Mouse (Mus musculus): ENCODE measurements around the gene Ooep. TPM values are rescaled to one million over a fixed set of nuclear protein-coding genes. Genes with fewer than 3 reads are reported as not detected.
A peak's percentile ranks its signal among the peaks of the same experiment; 100 is the strongest.

Gene Ooep
- polyA plus RNA-seq (2015; fragmentation: Nextera tagmentation; extraction: Ambion mirVana) = 0.03 and 0.08 TPM in 2 replicates

DNA sequence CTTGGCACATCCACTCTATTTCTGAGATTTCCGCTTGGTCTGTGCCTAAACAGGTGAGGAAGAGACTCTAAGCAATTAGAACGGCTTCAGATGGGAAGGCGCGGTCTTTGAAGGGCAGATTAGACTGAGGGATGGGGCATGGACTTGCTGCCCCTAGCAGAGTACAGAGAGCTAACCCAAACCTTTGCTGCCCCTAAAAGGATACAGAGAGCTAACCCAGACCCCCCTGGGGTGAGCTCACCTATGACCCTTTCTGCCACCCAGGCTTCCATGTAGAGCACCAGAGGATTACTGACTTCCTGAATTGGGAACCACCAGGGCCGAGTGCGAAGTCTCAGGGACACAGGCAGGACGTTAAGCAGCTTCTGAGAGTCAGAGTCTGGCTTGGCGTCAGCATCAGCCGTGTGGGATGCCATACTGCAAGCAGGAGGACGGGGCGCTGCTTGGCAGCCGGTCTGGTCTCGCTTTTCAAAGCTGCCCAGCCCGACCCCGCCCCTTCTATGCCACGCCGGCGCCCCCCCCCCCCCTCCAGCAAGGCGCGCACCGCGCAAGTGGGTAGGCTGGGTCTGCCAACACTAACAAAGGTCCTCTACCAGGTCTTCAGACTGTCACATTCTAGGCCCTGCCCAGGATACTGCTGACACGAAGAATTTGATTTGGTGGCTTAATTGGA, at the start of gene Ooep:
Gene Ooep (minus strand): TSS at position 613 of the 673 bp plus-strand sequence.
- ATAC-seq (ENCODE audit: insufficient read depth) = no peak
- Histone ChIP-seq H3K36me3 (replicated peaks) (no peaks in the 10 kb centered on the region), H3K27ac (replicated peaks) (no peak within 1 kb of the TSS), H3K4me3 (replicated peaks) (no peak within 1 kb of the TSS), H3K27me3 (peaks cover 26% of the 10 kb centered on the region), H3K9me3 (replicated peaks) (no peaks in the 10 kb centered on the region), H3K4me1 (replicated peaks) (no peaks in the 10 kb centered on the region; the same call in 1 of the 2 replicates), H3K4me2 (peak within 1 kb of the TSS; percentile 41), H3K9ac (no peak within 1 kb of the TSS)
- WGBS (ENCODE audit: insufficient replicate concordance) = 7% methylated on average over 23 of the region's 23 CpGs

DNA sequence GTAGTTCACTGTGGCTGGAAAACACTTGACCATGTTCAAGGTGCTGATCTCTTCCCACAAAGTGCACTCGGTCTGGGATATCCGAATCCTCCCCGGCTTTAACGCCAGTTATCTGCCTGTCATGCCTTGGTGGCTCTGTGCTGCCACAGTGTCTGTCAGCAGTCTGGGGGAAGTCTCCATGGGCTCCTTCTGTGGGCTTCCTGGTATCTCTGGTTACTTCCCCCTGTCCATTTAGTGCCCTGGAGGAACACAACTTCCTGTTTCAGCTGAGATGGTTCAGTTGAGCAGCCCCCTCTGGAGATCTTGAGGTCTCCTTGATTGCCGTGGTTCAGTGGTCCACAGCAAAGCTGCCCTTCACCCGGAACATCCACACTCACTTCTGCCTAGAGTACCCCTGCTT, 49.7 kb upstream of the Ooep start:
- Histone ChIP-seq H3K4me2 (peak overlapping the region; percentile 68), H3K9me3 (replicated peaks) (no peaks in the 10 kb centered on the region), H3K4me1 (replicated peaks) (peaks cover 15% of the 10 kb centered on the region), H3K36me3 (replicated peaks) (no peaks in the 10 kb centered on the region), H3K27ac (replicated peaks) (no peak overlapping the region), H3K9ac (no peak overlapping the region), H3K4me3 (replicated peaks) (0 out of 2 replicates have a peak overlapping the region, but pooled peaks have one; percentile 44), H3K27me3 (peaks cover 5% of the 10 kb centered on the region; the same call in 1 of the 2 replicates)
- WGBS (ENCODE audit: insufficient replicate concordance) = 24% methylated on average over 6 of the region's 6 CpGs
- ATAC-seq (ENCODE audit: insufficient read depth) = peak; percentile 41; the same call in 1 of the 2 replicates

DNA sequence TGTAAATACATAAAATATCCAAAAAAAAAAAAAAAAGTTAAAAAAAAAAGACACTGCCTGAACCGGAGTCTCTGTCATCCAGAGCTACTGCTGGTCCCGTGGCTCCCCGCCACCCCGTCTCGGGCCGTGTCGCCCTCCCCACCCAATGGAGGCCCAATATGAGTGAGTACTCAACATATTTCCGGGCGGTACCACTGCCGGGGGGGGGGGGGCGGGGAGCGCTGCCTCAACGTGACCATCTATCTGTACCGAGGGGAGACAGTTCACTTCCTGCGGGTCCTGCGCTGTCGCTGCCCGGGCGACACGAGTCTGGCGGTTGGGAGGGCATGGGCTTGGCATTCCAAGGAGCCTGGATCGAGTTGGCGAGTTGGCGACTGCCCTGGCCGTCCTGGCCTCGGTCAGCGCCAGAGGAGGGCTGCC, 48.8 kb upstream of the Ooep start:
- H3K9me3 ChIP-seq (replicated peaks) = no peaks in the 10 kb centered on the region
- H3K9ac ChIP-seq = no peak overlapping the region
- no peaks in the 10 kb centered on the region for H3K36me3 ChIP-seq (replicated peaks)
- peak; percentile 59; the same call in 1 of the 2 replicates for ATAC-seq (ENCODE audit: insufficient read depth)
- H3K27me3 ChIP-seq = peaks cover 5% of the 10 kb centered on the region; the same call in 1 of the 2 replicates
- H3K4me2 ChIP-seq = peak overlapping the region; percentile 68
- H3K27ac ChIP-seq (replicated peaks) = no peak overlapping the region
- WGBS (ENCODE audit: insufficient replicate concordance) = 11% methylated on average over 27 of the region's 27 CpGs
- H3K4me1 ChIP-seq (replicated peaks) = peaks cover 15% of the 10 kb centered on the region
- peak overlapping the region; percentile 44 for H3K4me3 ChIP-seq (replicated peaks)

DNA sequence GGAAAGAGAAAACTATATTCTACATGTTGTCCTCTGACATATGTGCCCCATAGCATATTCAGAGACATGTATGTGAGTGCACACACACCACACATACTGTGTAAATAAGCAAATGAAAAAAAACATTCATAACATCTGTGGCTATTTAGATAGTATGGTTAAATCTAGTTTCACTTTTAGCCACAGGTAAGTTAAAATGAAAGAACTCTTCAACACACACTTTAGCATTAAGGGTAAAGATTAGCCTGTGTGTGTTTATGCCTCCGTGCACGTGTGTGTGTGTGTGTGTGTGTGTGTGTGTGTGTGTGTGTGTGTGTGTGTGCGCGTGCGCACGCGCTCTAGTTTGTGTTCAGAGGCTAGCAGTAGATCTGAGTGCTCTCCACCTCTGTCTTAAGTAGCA, 23.1 kb upstream of the Ooep start:
- WGBS (ENCODE audit: insufficient replicate concordance) = 83% methylated on average over 7 of the region's 7 CpGs
- Histone ChIP-seq H3K4me3 (replicated peaks) (no peak overlapping the region), H3K4me2 (no peak overlapping the region), H3K27ac (replicated peaks) (no peak overlapping the region), H3K9me3 (replicated peaks) (no peaks in the 10 kb centered on the region), H3K27me3 (peaks cover 23% of the 10 kb centered on the region), H3K36me3 (replicated peaks) (no peaks in the 10 kb centered on the region), H3K4me1 (replicated peaks) (no peaks in the 10 kb centered on the region), H3K9ac (no peak overlapping the region)
- ATAC-seq (ENCODE audit: insufficient read depth) = no peak

GRCm38 (mm10) chr9:78400570-78400969, 22.0 kb upstream of the Ooep start:
- H3K4me1 ChIP-seq (replicated peaks) = peaks cover 7% of the 10 kb centered on the region
- no peaks in the 10 kb centered on the region for H3K36me3 ChIP-seq (replicated peaks)
- ATAC-seq (ENCODE audit: insufficient read depth) = no peak
- H3K27ac ChIP-seq (replicated peaks) = no peak overlapping the region
- no peak overlapping the region for H3K4me3 ChIP-seq (replicated peaks)
- peaks cover 33% of the 10 kb centered on the region for H3K27me3 ChIP-seq
- no peak overlapping the region for H3K4me2 ChIP-seq
- WGBS (ENCODE audit: insufficient replicate concordance) = 65% methylated on average over 5 of the region's 5 CpGs
- H3K9ac ChIP-seq = no peak overlapping the region
- no peaks in the 10 kb centered on the region for H3K9me3 ChIP-seq (replicated peaks)

GRCm38 (mm10) chr9:78396517-78396916, 18.0 kb upstream of the Ooep start:
- no peaks in the 10 kb centered on the region for H3K36me3 ChIP-seq (replicated peaks)
- peaks cover 71% of the 10 kb centered on the region for H3K27me3 ChIP-seq
- ATAC-seq (ENCODE audit: insufficient read depth) = no peak
- H3K9ac ChIP-seq = no peak overlapping the region
- H3K4me1 ChIP-seq (replicated peaks) = peaks cover 9% of the 10 kb centered on the region
- no peak overlapping the region for H3K27ac ChIP-seq (replicated peaks)
- H3K9me3 ChIP-seq (replicated peaks) = no peaks in the 10 kb centered on the region
- no peak overlapping the region for H3K4me3 ChIP-seq (replicated peaks)
- no peak overlapping the region for H3K4me2 ChIP-seq
- WGBS (ENCODE audit: insufficient replicate concordance) = 50% methylated on average over 9 of the region's 9 CpGs

DNA sequence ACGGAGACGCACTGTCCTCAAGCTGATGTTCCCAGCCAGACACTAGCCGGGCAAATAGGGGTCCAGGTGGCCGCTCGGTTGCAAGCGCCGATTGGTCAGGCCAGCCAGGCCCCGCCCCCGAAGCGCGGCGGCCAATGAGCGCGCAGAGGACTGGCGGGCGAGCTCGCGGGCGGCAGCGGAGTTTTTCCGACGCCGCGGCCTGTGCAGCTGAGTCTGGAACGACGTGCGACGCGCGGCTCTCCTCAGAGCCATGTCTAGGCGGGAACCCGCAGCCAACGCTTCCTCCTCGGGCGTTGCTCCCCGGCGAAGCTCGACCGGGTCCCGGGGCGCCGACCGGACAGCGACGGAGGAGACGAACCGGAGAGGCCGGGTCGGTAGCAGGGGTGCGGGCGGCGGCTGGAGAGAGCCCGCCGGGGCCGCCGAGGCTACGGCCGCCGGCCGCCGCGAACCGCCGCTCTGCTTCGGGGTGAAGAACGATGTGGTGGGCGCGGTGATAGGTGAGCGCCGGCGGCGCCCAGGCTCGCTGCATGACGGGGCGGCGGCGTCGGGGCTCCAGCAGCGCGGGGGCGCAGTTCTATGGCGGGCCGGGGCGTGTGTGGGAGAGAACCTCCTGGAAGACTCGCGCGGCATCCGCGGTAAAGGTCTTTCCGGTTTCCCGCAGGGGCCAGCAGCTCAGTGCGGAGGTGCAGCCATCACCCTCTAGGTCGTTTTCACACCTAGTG, 17.3 kb upstream of the Ooep start, which contains the start of gene Ddx43:
Gene Ddx43 (plus strand): TSS at position 148 of the 722 bp plus-strand sequence.
- H3K27ac ChIP-seq (replicated peaks) = no peak within 1 kb of the TSS
- H3K36me3 ChIP-seq (replicated peaks) = no peaks in the 10 kb centered on the region
- H3K9me3 ChIP-seq (replicated peaks) = no peaks in the 10 kb centered on the region
- H3K4me1 ChIP-seq (replicated peaks) = peaks cover 9% of the 10 kb centered on the region
- peak within 1 kb of the TSS; percentile 55 for H3K4me2 ChIP-seq
- peaks cover 71% of the 10 kb centered on the region for H3K27me3 ChIP-seq
- H3K9ac ChIP-seq = no peak within 1 kb of the TSS
- H3K4me3 ChIP-seq (replicated peaks) = peak within 1 kb of the TSS; percentile 29
- 3% methylated on average over 93 of the region's 93 CpGs for WGBS (ENCODE audit: insufficient replicate concordance)
- peak; percentile 44 for ATAC-seq (ENCODE audit: insufficient read depth)

DNA sequence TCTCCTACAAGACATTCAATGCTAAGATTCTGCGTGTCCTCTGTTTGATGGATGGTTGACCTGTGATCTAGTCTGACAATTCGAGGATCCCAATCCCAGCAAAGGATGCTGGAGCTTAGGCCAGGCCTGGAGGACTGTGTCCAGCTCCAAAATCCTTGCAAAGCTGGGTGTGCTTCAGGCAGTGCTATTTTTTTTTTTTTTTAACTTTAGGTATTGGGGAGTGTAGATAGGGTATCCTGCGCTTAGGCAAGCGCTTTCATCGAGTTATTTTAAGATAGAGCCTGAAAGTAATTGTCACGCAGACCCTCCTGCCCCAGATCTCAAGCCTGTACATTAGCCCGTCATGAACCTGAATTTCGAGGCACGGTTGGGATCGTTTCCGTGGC, 16.7 kb upstream of the Ooep start:
- peaks cover 9% of the 10 kb centered on the region for H3K4me1 ChIP-seq (replicated peaks)
- ATAC-seq (ENCODE audit: insufficient read depth) = no peak
- peaks cover 71% of the 10 kb centered on the region for H3K27me3 ChIP-seq
- no peak overlapping the region for H3K27ac ChIP-seq (replicated peaks)
- H3K36me3 ChIP-seq (replicated peaks) = no peaks in the 10 kb centered on the region
- peak overlapping the region; percentile 29; the same call in 1 of the 2 replicates for H3K4me3 ChIP-seq (replicated peaks)
- no peaks in the 10 kb centered on the region for H3K9me3 ChIP-seq (replicated peaks)
- H3K9ac ChIP-seq = no peak overlapping the region
- 31% methylated on average over 11 of the region's 11 CpGs for WGBS (ENCODE audit: insufficient replicate concordance)
- H3K4me2 ChIP-seq = peak overlapping the region; percentile 55

DNA sequence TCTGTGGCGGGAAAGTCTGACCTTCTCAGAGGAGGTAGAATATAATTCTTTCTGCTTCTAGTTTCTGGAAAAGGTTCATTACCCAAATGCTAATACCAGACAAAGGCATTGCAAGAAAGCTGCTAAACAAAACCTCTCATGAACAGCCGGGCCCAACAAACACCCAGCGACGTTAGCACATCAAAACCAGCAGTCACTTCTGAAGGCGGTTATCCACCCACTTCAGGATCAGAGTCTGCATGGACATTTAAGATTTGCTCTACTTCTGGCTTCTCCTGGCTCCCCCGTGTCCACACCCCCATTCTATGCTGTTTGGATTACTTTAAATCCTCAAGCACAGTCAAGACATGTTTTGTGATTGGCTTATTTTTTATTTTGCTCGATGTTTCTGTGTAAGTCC, 16.1 kb upstream of the Ooep start:
- H3K4me3 ChIP-seq (replicated peaks) = no peak overlapping the region
- H3K9ac ChIP-seq = no peak overlapping the region
- no peak for ATAC-seq (ENCODE audit: insufficient read depth)
- H3K36me3 ChIP-seq (replicated peaks) = no peaks in the 10 kb centered on the region
- H3K27me3 ChIP-seq = peaks cover 71% of the 10 kb centered on the region
- peaks cover 9% of the 10 kb centered on the region for H3K4me1 ChIP-seq (replicated peaks)
- H3K9me3 ChIP-seq (replicated peaks) = no peaks in the 10 kb centered on the region
- no peak overlapping the region for H3K27ac ChIP-seq (replicated peaks)
- 42% methylated on average over 7 of the region's 7 CpGs for WGBS (ENCODE audit: insufficient replicate concordance)
- H3K4me2 ChIP-seq = no peak overlapping the region

- no peak for ATAC-seq (ENCODE audit: insufficient read depth)
- 65% methylated on average over 10 of the region's 10 CpGs for WGBS (ENCODE audit: insufficient replicate concordance)
- peaks cover 68% of the 10 kb centered on the region for H3K27me3 ChIP-seq
These were observed 15.2 kb upstream of the Ooep start for GRCm38 (mm10) chr9:78393741-78394140.

DNA sequence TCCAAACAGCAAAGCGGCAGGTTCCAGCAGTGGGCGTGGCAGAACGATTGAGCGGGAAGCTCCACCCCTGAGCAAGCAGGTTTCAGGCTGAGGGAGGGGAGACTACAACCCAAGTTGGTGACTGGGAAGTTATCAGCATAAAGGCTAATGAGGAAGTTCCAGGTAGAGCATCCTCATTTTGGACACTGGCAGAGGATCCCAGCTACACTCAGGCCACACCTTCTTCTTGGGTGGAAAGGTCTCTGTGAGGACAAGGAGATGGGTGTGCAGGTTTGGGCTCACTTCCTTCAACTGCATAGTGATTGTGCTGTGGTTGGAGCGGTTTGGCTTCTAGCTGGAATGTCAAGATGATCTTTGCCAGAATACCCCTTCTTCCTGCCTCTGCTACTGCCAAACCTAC, 11.5 kb upstream of the Ooep start:
- Histone ChIP-seq H3K27ac (replicated peaks) (no peak overlapping the region), H3K9ac (no peak overlapping the region), H3K4me3 (replicated peaks) (no peak overlapping the region), H3K27me3 (peaks cover 32% of the 10 kb centered on the region), H3K4me1 (replicated peaks) (no peaks in the 10 kb centered on the region), H3K9me3 (replicated peaks) (no peaks in the 10 kb centered on the region), H3K4me2 (no peak overlapping the region), H3K36me3 (replicated peaks) (no peaks in the 10 kb centered on the region)
- WGBS (ENCODE audit: insufficient replicate concordance) = 30% methylated on average over 5 of the region's 5 CpGs
- ATAC-seq (ENCODE audit: insufficient read depth) = no peak

More at GRCm38 (mm10) chr9:78393741-78394140, 15.2 kb upstream of the Ooep start:
- no peak overlapping the region for H3K9ac ChIP-seq
- H3K4me2 ChIP-seq = no peak overlapping the region
- no peak overlapping the region for H3K4me3 ChIP-seq (replicated peaks)
- H3K4me1 ChIP-seq (replicated peaks) = peaks cover 9% of the 10 kb centered on the region
- H3K27ac ChIP-seq (replicated peaks) = no peak overlapping the region
- no peaks in the 10 kb centered on the region for H3K36me3 ChIP-seq (replicated peaks)
- H3K9me3 ChIP-seq (replicated peaks) = no peaks in the 10 kb centered on the region

Data from liver, embryonic 15.5 days (tissue).